Mouse (Mus musculus): ENCODE measurements around the gene Pcbp2. TPM values are rescaled to one million over a fixed set of nuclear protein-coding genes. Genes with fewer than 3 reads are reported as not detected.

Gene Pcbp2
- polyA plus RNA-seq, 1 experiment from 2014 or later: 120 TPM

DNA sequence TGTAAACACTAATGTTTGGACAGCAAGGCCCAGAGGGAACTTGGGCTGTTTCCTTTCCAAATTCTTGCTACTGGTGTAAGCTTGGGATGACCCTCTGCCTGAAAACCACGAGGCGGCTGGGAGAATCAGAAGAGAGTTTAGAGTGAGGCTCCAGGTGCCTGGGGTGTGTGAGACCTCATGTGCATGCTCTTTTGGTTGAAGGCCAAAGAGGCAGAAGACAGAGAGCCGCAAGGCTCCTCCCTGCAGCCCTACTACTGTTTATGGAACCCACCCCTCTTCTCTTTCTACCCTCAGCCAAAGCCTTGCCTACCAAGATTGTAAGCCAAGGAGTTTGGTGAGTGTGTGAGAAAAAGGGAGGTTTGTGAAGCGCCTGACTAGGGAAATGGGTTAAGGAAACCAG, 45.5 kb downstream of the Pcbp2 start:
- peaks cover 51% of the 10 kb centered on the region for H3K4me1 ChIP-seq (ENCODE audit: control insufficient read depth, insufficient read depth, low read depth, low read length)
- H3K27me3 ChIP-seq (replicated peaks; ENCODE audit: control insufficient read depth, insufficient read depth, low read length): no peaks in the 10 kb centered on the region
- H3K9me3 ChIP-seq (ENCODE audit: control insufficient read depth, low read length): no peaks in the 10 kb centered on the region
- ATAC-seq: no peak
- peak overlapping the region; percentile 94 for H3K4me2 ChIP-seq (ENCODE audit: low read length)
- peak overlapping the region; percentile 88 for H3K9ac ChIP-seq (ENCODE audit: low read depth, low read length)
- H3K36me3 ChIP-seq (ENCODE audit: control insufficient read depth, insufficient read depth, low read length): 0 out of 2 replicates have a peak, but pooled peaks cover 2% of the 10 kb centered on the region
- H3K4me3 ChIP-seq (ENCODE audit: low read length): peak overlapping the region; percentile 75
- peak overlapping the region; percentile 100 for H3K27ac ChIP-seq (ENCODE audit: low read depth, low read length)
- WGBS: 49% methylated on average over 4 of the region's 4 CpGs

DNA sequence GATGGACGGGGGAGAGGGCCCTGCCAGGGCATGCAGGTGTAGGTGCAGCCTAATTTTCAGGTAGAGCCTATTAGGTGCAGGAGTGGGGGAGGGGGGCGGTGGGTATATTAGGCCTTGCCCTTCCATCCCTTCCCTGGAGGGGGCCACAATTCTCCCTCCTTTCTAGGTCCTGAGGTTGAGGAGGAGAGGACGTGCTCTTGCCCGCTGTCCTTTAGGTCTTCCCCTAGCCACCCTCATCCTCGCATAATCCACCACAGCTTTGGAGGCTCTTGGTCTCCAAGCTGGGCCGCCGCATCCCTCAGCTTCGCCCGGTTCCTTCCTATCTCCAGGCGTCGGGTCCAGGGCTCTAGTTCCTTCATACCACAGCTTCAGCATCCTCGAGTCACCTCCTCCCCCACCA, 46.0 kb downstream of the Pcbp2 start:
- H3K27ac ChIP-seq (ENCODE audit: low read depth, low read length): peak overlapping the region; percentile 100
- H3K9ac ChIP-seq (ENCODE audit: low read depth, low read length): peak overlapping the region; percentile 88
- peak overlapping the region; percentile 75 for H3K4me3 ChIP-seq (ENCODE audit: low read length)
- H3K27me3 ChIP-seq (replicated peaks; ENCODE audit: control insufficient read depth, insufficient read depth, low read length): no peaks in the 10 kb centered on the region
- peaks cover 46% of the 10 kb centered on the region for H3K4me1 ChIP-seq (ENCODE audit: control insufficient read depth, insufficient read depth, low read depth, low read length)
- ATAC-seq: no peak
- peaks cover 3% of the 10 kb centered on the region; the same call in 1 of the 2 replicates for H3K36me3 ChIP-seq (ENCODE audit: control insufficient read depth, insufficient read depth, low read length)
- H3K4me2 ChIP-seq (ENCODE audit: low read length): peak overlapping the region; percentile 94
- WGBS: 2% methylated on average over 12 of the region's 12 CpGs
- H3K9me3 ChIP-seq (ENCODE audit: control insufficient read depth, low read length): no peaks in the 10 kb centered on the region

DNA sequence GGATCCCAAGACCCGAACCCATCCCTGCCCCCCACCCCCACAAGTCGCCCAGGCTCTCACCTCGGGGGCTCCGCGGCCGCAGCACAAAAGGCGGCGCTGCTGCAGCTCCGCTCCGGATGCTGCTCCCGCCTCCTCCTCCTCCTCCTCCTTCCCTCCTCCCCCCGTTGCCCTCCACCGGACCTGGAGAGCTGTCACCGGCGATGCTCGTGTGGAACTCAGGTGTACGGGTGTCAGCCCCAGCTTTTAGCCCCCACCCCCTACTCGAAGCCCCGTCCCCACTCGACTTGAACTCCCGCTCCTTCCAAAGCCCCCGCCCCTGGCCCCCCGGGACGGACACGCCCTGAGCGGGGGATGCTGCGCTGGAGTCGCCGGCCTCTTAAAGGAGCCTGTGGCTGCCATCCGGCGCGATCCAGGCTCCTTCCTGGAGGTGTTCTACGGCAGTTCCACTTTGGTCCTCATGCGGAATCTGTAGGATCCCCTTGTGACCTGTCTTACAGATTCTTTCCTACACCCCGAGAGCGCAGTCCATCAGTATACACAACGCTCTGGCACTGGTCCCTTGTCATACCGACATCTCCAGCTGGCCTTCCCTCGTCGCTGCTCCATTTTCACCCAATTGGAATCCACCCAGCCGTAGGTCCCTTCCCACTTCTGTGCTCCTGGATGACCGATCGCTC, 46.5 kb downstream of the Pcbp2 start, which contains the start of gene Map3k12:
Map3k12 (minus strand) TSS at position 337 of the 677 bp plus-strand sequence.
- WGBS: under 1% methylated on average over 43 of the region's 43 CpGs
- Histone ChIP-seq H3K36me3 (ENCODE audit: control insufficient read depth, insufficient read depth, low read length) (peaks cover 7% of the 10 kb centered on the region; the same call in 1 of the 2 replicates), H3K4me3 (ENCODE audit: low read length) (peak within 1 kb of the TSS; percentile 75), H3K9me3 (ENCODE audit: control insufficient read depth, low read length) (no peaks in the 10 kb centered on the region), H3K27ac (ENCODE audit: low read depth, low read length) (peak within 1 kb of the TSS; percentile 100), H3K4me1 (ENCODE audit: control insufficient read depth, insufficient read depth, low read depth, low read length) (peaks cover 40% of the 10 kb centered on the region), H3K9ac (ENCODE audit: low read depth, low read length) (peak within 1 kb of the TSS; percentile 88), H3K4me2 (ENCODE audit: low read length) (peak within 1 kb of the TSS; percentile 94), H3K27me3 (replicated peaks; ENCODE audit: control insufficient read depth, insufficient read depth, low read length) (no peaks in the 10 kb centered on the region)
- peak; percentile 12 for ATAC-seq

DNA sequence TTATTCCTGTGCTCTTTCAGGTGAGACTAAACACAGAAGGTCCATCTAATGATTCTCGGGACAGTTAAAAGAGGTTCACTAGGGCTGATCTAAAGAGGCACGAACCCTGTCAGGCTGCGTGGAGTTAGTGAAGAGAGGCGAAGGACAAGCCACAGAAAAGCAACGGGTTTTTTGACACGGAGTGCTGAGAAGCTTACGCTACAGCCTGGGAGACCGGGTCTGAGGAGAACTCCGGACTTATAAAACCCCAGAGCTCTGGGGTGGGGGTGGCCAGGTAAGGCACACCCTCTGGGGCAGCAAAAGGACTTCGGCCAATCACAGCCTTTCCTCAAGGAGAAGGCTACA, 47.3 kb downstream of the Pcbp2 start:
- peak overlapping the region; percentile 100 for H3K27ac ChIP-seq (ENCODE audit: low read depth, low read length)
- 0% methylated on average over 10 of the region's 10 CpGs for WGBS
- peak overlapping the region; percentile 88 for H3K9ac ChIP-seq (ENCODE audit: low read depth, low read length)
- H3K9me3 ChIP-seq (ENCODE audit: control insufficient read depth, low read length): no peaks in the 10 kb centered on the region
- peaks cover 10% of the 10 kb centered on the region; the same call in 1 of the 2 replicates for H3K36me3 ChIP-seq (ENCODE audit: control insufficient read depth, insufficient read depth, low read length)
- peaks cover 33% of the 10 kb centered on the region for H3K4me1 ChIP-seq (ENCODE audit: control insufficient read depth, insufficient read depth, low read depth, low read length)
- ATAC-seq: no peak
- peak overlapping the region; percentile 75 for H3K4me3 ChIP-seq (ENCODE audit: low read length)
- H3K4me2 ChIP-seq (ENCODE audit: low read length): peak overlapping the region; percentile 94
- no peaks in the 10 kb centered on the region for H3K27me3 ChIP-seq (replicated peaks; ENCODE audit: control insufficient read depth, insufficient read depth, low read length)

DNA sequence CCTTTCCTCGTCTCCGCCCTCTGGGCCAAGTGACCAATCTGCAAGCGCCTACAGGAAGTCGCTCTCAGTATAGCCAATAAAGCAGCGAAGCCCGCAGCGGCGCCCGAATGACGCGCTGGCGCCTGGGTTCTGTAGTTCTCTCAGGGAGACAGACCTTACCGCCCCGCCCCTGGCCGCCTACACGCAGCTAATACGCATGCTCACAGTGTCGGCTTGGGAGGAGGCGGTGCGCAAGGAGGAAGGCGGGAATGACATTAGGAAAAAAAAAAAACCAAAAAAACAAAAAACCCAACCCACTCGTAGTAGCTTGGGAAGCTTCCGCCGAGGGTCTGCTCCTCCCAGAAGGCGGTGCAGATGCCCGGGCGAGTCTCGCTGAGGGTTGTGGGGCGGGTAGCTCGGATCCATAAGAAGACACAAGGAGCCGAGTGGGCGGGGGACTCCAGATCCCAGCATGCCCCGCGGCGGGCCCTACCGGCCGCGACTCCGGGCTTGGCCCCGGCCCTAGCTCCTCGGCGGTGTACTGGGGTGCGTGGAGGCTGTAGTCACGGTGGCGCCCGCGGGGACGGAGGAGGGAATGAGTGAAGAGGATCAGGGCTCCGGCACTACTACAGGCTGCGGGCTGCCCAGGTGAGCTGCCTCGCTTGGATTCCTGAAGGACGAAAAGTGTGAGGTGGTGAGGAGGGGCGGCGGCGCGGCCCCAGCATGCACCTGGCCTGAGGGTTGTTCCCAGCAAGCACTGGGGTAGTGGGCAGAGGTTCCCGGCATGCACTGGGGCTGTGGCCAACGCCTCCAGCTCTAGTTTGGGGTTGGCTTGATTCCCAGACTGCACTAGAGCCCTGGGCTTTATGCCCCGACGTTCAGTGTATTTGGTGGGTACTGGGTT, 47.9 kb downstream of the Pcbp2 start, which contains the start of gene Tarbp2:
Tarbp2 (plus strand) TSS at position 217 of the 883 bp plus-strand sequence.
- H3K4me2 ChIP-seq (ENCODE audit: low read length): peak within 1 kb of the TSS; percentile 94
- 1% methylated on average over 58 of the region's 60 CpGs for WGBS
- peak within 1 kb of the TSS; percentile 89 for H3K9ac ChIP-seq (ENCODE audit: low read depth, low read length)
- H3K4me3 ChIP-seq (ENCODE audit: low read length): peak within 1 kb of the TSS; percentile 75
- peak; percentile 93 for ATAC-seq
- H3K9me3 ChIP-seq (ENCODE audit: control insufficient read depth, low read length): no peaks in the 10 kb centered on the region
- peaks cover 10% of the 10 kb centered on the region; the same call in 1 of the 2 replicates for H3K36me3 ChIP-seq (ENCODE audit: control insufficient read depth, insufficient read depth, low read length)
- H3K27ac ChIP-seq (ENCODE audit: low read depth, low read length): peak within 1 kb of the TSS; percentile 100
- peaks cover 29% of the 10 kb centered on the region for H3K4me1 ChIP-seq (ENCODE audit: control insufficient read depth, insufficient read depth, low read depth, low read length)
- H3K27me3 ChIP-seq (replicated peaks; ENCODE audit: control insufficient read depth, insufficient read depth, low read length): no peaks in the 10 kb centered on the region

DNA sequence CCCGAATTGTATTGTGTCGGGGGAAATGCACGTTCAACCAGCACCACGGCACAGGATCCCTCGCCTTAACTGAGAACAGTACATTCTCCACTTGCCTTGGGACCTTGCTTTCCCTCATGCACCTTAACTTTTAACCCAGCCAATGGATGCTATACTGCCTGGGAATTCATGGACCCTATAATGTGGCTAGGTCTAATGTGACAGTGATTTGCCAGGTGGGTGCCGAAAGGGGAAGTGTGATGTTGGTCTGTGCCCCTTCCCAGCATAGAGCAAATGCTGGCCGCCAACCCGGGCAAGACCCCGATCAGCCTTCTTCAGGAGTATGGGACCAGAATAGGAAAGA, 48.5 kb downstream of the Pcbp2 start:
- Histone ChIP-seq H3K36me3 (ENCODE audit: control insufficient read depth, insufficient read depth, low read length) (peaks cover 12% of the 10 kb centered on the region; the same call in 1 of the 2 replicates), H3K4me2 (ENCODE audit: low read length) (peak overlapping the region; percentile 66), H3K9me3 (ENCODE audit: control insufficient read depth, low read length) (no peaks in the 10 kb centered on the region), H3K9ac (ENCODE audit: low read depth, low read length) (peak overlapping the region; percentile 89), H3K27ac (ENCODE audit: low read depth, low read length) (peak overlapping the region; percentile 100), H3K4me1 (ENCODE audit: control insufficient read depth, insufficient read depth, low read depth, low read length) (peaks cover 29% of the 10 kb centered on the region), H3K4me3 (ENCODE audit: low read length) (peak overlapping the region; percentile 75), H3K27me3 (replicated peaks; ENCODE audit: control insufficient read depth, insufficient read depth, low read length) (no peaks in the 10 kb centered on the region)
- ATAC-seq: no peak
- WGBS: 9% methylated on average over 9 of the region's 9 CpGs

DNA sequence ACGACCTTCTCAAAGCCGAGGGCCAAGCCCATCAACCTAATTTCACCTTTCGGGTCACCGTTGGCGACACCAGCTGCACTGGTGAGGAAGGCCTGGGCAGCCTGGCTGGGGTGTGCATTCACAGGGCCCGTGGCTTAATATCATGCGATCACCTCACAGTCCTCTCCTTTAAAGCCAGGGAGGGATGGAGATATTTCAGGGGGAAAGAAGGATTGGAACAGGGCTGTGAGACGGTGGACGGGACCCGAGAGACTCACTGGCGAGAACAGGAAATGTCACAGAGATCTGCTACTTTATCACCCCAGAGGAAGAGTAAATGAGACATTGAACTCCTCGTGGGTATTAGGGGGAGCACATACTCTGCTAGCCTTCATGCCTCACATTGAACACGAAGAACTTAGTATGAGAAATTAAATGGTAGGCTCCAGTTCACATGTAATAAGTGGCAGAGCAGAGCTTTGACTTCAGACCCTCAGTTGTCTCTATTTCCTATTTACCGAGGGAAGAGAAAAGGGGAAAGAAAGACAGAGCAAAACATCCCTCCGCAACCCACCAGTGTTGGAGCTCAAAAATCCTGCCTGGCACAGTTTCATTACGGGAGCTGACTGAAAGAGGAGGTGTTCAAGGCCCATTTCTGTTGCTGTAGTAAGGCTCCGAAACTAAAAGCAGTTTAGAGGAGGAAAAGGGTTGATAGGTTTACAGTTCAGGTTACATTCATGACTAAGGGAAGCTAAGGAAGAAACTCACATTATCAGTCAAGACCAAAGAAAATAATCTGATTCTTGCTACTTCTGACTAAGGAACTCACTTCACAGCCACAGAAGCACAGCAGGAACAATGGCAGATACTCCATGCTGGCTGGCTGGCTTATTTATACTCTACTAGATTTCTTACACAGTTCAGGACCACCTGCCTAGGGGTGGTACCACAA, 49.1 kb downstream of the Pcbp2 start:
- H3K36me3 ChIP-seq (ENCODE audit: control insufficient read depth, insufficient read depth, low read length): peaks cover 13% of the 10 kb centered on the region; the same call in 1 of the 2 replicates
- peak overlapping the region; percentile 100 for H3K27ac ChIP-seq (ENCODE audit: low read depth, low read length)
- H3K4me3 ChIP-seq (ENCODE audit: low read length): peak overlapping the region; percentile 75
- H3K9ac ChIP-seq (ENCODE audit: low read depth, low read length): peak overlapping the region; percentile 89
- ATAC-seq: no peak
- H3K4me2 ChIP-seq (ENCODE audit: low read length): peak overlapping the region; percentile 66
- no peaks in the 10 kb centered on the region for H3K27me3 ChIP-seq (replicated peaks; ENCODE audit: control insufficient read depth, insufficient read depth, low read length)
- WGBS: 71% methylated on average over 16 of the region's 17 CpGs
- H3K4me1 ChIP-seq (ENCODE audit: control insufficient read depth, insufficient read depth, low read depth, low read length): peaks cover 24% of the 10 kb centered on the region
- no peaks in the 10 kb centered on the region for H3K9me3 ChIP-seq (ENCODE audit: control insufficient read depth, low read length)

DNA sequence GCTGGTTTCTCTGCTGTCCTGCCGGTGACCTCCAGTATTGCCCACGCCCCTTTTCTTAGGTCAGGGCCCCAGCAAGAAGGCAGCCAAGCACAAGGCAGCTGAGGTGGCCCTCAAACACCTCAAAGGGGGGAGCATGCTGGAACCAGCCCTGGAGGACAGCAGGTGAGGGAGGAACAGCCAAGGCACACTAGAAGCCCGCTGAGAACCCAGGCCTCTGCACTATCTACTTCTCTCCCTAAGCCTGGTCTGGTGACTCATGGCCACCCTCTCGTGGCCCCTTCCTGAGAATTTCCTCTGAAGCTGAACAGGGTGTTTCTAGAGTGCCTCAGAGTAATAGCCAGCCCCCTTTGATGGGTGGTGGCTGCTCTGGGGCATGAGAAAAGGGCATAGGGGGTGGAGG, 50.1 kb downstream of the Pcbp2 start:
- WGBS: 85% methylated on average over 4 of the region's 4 CpGs

More for the DNA sequence above, 50.1 kb downstream of the Pcbp2 start:
- Histone ChIP-seq H3K9me3 (ENCODE audit: control insufficient read depth, low read length) (no peaks in the 10 kb centered on the region), H3K4me1 (ENCODE audit: control insufficient read depth, insufficient read depth, low read depth, low read length) (peaks cover 15% of the 10 kb centered on the region), H3K9ac (ENCODE audit: low read depth, low read length) (no peak overlapping the region; the same call in 1 of the 2 replicates), H3K27me3 (replicated peaks; ENCODE audit: control insufficient read depth, insufficient read depth, low read length) (no peaks in the 10 kb centered on the region), H3K27ac (ENCODE audit: low read depth, low read length) (no peak overlapping the region), H3K4me3 (ENCODE audit: low read length) (no peak overlapping the region), H3K4me2 (ENCODE audit: low read length) (no peak overlapping the region), H3K36me3 (ENCODE audit: control insufficient read depth, insufficient read depth, low read length) (peaks cover 13% of the 10 kb centered on the region; the same call in 1 of the 2 replicates)
- ATAC-seq: no peak

Measured in hindbrain, embryonic 16.5 days (tissue).